Comparison of ENCODE assay signal across 8 mouse cellular contexts in genomic region chr8:117224630-117225029, GRCm38 (mm10). TPM values are rescaled to one million over a fixed set of nuclear protein-coding genes. Genes with fewer than 3 reads are reported as not detected.
DNase-seq lines count a peak whose midpoint lies in the region; ATAC-seq and TF ChIP-seq lines count a peak whose summit lies in the region.

No protein-coding gene starts in this region.

- TF ChIP-seq EP300 in lung, postnatal 0 days (IDR thresholded peaks at IDR 0.05), result no peak

- H3K27me3 ChIP-seq in hindbrain, embryonic 10.5 days (ENCODE audit: insufficient read depth, poor library complexity, severe bottlenecking), result no peaks in the 10 kb centered on the region
- H3K27me3 ChIP-seq in lung, postnatal 0 days (replicated peaks; ENCODE audit: insufficient read depth, low read length), result no peaks in the 10 kb centered on the region

- ATAC-seq in frontal cortex, adult (ENCODE audit: low TSS enrichment), result peak; percentile 98
- peak; percentile 86 for ATAC-seq in lung, postnatal 0 days

- WGBS in hindbrain, embryonic 10.5 days, result 14% methylated on average over 9 of the region's 9 CpGs
- 10% methylated on average over 9 of the region's 9 CpGs for WGBS in lung, postnatal 0 days

- no peaks in the 10 kb centered on the region for H3K4me1 ChIP-seq in hindbrain, embryonic 10.5 days (replicated peaks)
- no peaks in the 10 kb centered on the region for H3K4me1 ChIP-seq in lung, postnatal 0 days (ENCODE audit: insufficient read depth, low read depth, low read length)

- peak overlapping the region; percentile 40 for H3K4me3 ChIP-seq in hindbrain, embryonic 10.5 days
- no peak overlapping the region; the same call in 1 of the 2 replicates for H3K4me3 ChIP-seq in lung, postnatal 0 days (ENCODE audit: low read depth, low read length)

- H3K27ac ChIP-seq in hindbrain, embryonic 10.5 days, result peak overlapping the region; percentile 68; the same call in 1 of the 2 replicates
- H3K27ac ChIP-seq in lung, postnatal 0 days (ENCODE audit: low read length), result no peak overlapping the region

- H3K36me3 ChIP-seq in hindbrain, embryonic 10.5 days, result no peaks in the 10 kb centered on the region
- no peaks in the 10 kb centered on the region for H3K36me3 ChIP-seq in lung, postnatal 0 days (ENCODE audit: insufficient read depth, low read length)

- peak; percentile 98 for TF ChIP-seq CTCF in lung, postnatal 0 days (IDR thresholded peaks at IDR 0.05)

- H3K9ac ChIP-seq in lung, postnatal 0 days (replicated peaks; ENCODE audit: low read depth), result no peak overlapping the region

- DNase-seq in MN1 (ENCODE audit: low spot score), result peak; percentile 88
- DNase-seq in cerebellum, adult 9-10 months, result peak; percentile 79
- DNase-seq in hindbrain, embryonic 10.5 days (ENCODE audit: low spot score), result peak; percentile 88
- peak; percentile 73 for DNase-seq in layer of hippocampus, adult 9-11 months
- peak; percentile 93 for DNase-seq in lung, postnatal 0 days (ENCODE audit: low spot score)
- peak; percentile 84 for DNase-seq in ovary, postnatal 14 days (ENCODE audit: low spot score)
- peak; percentile 91 for DNase-seq in thymus, postnatal 14 days

- H3K4me2 ChIP-seq in lung, postnatal 0 days (replicated peaks; ENCODE audit: low read depth, low read length), result peak overlapping the region; percentile 39

- H3K9me3 ChIP-seq in hindbrain, embryonic 10.5 days, result no peaks in the 10 kb centered on the region
- H3K9me3 ChIP-seq in lung, postnatal 0 days (ENCODE audit: low read length), result no peaks in the 10 kb centered on the region

RNA-seq across cellular contexts. Expression of gene Cmip, which starts 32.2 kb away (rescaled TPM):
- 10.6 and 14.0 TPM in 2 replicates for polyA plus RNA-seq in hindbrain, embryonic 10.5 days (2016; fragmentation: Nextera tagmentation; extraction: Ambion mirVana)
- 27.6 and 29.6 TPM in 2 replicates for polyA plus RNA-seq in lung, postnatal 0 days (2015; fragmentation: Nextera tagmentation; extraction: Ambion mirVana)
